Mouse (Mus musculus) cerebellum, adult 2 months (tissue): ENCODE results near the gene Usp10.

Source experiments
- CTCF ChIP-seq: fragments of 200-500 bp; IDR thresholded peaks from 2 replicates; pipeline ENCODE4 v1.5.1; 2011; ENCODE audit warnings: low read depth, mild to moderate bottlenecking, control low read depth, low read length, moderate library complexity, borderline replicate concordance; ENCODE audit not compliant: insufficient read depth
- POLR2A ChIP-seq: fragments of 200-500 bp; IDR thresholded peaks from 2 replicates; pipeline ENCODE4 v1.6.1; 2011; ENCODE audit warnings: low read length, control low read depth, borderline replicate concordance; ENCODE audit not compliant: insufficient read depth

- TF ChIP-seq CTCF (no peak), POLR2A (no peak)
Observed at GRCm38 (mm10) chr8:119897069-119897468, 13.1 kb upstream of the Usp10 start.
